Mouse (Mus musculus) T-helper 1 cell (primary cell): ENCODE results near the gene Asic1.

Experiments used
- in situ Hi-C: fragments of 300-600 bp; cut with MboI, MseI; formaldehyde crosslinking; loops from one replicate; pipeline ENCODE4 v1.15.1; 2025; ENCODE audit warnings: high pct_unique_total_duplicates

Asic1 gene

DNA sequence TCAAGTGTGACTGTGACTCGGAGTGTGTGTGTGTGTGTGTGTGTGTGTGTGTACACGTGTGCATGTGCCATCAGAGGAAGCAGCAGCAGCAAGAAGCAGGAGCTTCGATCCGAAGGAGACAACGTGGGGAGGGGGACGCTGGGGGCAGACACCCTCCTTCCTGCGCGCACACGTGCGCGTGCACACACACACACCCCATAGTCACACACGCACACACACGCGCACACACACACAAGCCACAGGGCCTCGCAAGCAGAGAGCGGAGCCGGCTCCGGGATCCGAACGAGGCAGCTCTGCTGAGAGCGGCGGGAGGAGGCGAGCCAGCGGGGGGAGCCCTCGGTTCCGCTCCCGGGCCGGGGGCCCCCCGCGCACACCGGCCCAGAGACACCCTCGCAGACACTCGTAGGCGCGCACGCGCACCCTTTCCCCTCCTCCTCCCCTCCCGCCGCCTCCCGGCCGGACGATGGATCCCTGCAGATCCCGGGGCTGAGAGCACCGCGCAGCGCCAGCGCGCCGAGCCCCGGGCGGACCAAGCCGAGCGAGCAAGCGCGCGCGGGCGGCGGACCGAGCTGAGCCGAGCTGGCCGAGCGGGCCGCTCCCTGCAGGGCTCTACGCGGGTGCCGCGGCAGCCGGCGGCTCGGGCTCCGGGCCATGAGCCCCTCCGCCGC lies at the start of gene Asic1:
Gene Asic1 (plus strand): TSS at position 215 of the 668 bp plus-strand sequence.
- in situ Hi-C loops, result loop anchor here (5.0 kb wide), 1 partner anchor 73 kb away; no protein-coding TSS in a partner anchor

DNA sequence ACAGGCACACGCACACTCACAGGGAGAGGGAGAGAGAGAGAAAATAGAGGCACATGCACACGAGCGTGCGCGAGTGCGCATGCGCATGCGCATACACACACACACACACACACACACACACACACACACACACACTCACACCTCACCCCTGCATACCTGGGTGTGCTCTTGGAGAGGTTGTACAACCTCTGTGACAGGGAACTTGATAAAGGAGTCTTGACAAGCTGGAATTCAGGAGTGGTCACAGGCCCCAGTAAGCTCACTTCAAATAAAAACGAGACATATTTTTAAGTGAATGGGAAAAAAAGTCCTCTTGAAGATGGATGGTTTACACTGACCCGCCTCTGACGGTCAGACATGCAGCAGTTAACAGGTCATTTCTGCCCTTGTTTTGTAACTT lies 48.1 kb upstream of the Asic1 start:
- in situ Hi-C loops, result no loop called here

DNA sequence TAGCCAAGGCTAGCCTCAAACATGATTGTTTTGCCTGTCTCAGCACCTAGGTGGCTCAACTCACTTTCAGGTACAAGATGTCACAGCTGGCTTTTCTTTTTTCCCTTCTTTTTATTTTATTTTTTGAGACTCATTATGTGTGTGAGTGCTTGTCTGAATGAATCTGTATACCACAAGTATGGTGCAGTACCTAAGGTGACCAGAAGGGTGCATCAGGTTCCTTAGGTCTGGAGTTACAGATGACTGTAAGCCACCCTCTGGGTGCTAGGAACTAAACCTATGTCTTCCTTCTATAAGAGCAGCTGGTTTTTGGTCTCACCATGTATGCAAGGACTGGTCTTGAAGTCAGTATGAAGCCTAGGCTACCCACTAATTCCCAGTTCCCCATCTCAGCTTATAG lies 38.5 kb upstream of the Asic1 start:
- in situ Hi-C loops, result no loop called here

DNA sequence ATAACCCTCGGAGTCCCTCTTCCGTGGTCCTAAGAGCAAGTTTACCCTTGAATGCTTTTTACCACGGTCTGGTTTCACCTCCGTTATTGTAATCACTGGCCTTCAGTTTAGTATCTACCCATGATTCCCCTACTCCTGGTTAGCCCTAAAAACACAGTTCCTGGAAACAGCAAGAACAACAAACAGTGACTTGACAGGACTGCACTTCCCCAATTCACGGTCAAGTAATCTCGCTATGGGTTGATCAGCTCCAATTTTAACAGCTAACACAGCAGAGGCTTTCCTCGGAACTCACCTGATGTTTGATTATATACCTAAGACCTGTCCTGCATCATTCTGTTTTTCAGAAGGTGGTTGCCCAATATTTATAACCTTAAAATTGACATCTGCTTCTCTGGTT lies 35.5 kb upstream of the Asic1 start:
- in situ Hi-C loops, result no loop called here

DNA sequence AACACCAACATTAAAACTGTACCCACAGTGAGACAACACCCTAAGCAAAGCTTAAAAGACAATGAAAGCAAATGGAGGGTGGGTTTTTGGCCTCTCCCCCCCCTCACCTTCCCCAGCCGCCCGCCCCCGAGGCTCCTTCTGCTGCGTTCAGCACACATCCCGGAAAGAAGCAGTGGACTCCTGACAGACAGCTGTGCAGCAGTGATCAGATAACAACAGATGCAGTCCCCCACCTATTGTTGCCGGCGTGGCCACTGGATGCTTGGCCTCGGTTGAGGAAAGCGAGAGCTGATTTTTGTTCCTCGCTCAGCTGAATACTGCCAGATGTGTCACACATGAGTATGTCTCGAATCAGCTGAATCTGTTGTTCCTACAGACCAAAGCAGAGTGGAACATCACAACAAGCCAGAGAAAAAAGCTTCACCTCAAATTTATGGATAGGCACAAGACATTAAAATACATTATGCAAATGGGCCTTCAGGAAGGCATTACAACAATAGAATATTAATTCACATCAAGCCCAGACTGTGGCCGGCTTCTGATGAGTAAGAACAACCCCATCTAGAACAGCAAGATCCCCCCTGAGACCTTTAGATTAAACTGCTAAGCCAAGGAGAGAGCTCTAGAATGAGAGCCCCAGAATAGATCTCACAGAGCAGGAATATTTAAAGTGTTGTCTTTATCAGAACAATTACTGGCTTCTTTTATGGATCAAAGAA lies 32.6 kb upstream of the Asic1 start:
- in situ Hi-C loops, result no loop called here

DNA sequence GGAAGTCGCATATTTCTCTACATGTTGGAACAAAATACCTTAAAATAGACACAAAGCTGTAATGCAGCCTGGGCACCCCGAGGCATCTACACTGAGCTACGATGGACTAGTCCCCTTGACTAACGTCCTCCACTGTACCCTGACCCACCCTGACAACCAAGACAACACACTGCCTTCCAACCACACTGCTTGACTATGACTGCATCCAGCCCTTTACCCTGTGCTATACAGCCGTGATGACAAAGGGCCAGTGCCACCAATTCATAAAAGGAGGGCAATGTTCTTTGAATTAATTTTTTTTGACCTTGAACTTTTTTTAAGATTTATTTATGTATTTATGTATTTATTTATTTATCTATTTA lies 32.1 kb upstream of the Asic1 start:
- in situ Hi-C loops, result no loop called here

DNA sequence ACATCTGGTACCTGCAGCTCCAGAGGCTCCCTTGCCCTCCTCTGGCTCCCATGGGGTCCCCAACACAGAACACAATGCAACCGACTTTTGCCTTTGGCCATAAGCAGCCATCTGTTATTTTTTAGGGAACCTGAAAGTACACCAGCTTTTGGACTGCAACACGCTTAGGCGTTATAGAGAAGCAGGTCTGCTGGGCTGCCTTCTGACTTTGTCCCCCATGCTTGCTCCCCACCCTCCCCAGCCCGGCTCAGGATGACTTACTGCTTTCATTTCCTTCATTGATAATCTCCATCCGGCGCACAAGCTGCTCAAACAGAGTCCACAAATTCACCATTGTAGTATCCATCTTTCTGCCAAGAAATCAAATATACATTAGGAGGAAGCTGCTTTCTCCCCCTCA lies 27.5 kb upstream of the Asic1 start:
- in situ Hi-C loops, result no loop called here

DNA sequence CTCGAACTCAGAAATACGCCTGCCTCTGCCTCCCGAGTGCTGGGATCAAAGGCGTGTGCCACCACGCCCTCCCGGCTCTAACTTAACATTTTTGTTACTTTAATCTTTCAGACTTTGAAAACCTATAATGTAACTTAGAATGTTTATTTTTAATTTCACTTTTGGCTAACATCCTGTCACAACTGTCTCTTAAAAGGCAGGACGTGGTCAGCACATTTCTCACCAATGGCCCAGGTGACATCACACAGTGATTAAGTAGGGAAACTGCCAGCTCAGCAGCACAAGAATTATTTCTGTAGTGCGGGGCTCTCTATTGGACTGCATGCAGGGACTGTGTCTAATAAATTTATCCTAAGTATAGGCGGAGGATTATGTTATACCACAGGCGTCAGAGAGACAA lies 26.3 kb upstream of the Asic1 start:
- in situ Hi-C loops, result no loop called here

DNA sequence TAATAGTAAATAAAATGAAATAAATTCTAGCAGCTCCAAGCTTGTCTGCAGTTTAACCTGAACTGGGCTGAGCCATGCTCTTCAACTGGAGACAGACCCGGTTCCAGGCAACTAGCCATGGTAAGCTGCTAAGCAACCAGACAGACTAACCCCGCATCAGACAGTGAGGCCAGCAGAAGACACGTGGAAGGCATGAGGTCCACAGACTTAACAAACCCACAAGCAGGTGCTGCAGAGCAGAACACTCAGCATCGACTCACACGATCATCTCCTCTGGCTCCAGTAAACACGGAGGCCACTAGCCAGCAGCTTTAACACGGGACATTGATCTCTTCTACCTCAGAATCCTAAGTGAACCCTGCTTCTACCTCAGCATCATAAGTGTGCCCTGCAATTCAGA lies 25.4 kb upstream of the Asic1 start:
- in situ Hi-C loops, result no loop called here

DNA sequence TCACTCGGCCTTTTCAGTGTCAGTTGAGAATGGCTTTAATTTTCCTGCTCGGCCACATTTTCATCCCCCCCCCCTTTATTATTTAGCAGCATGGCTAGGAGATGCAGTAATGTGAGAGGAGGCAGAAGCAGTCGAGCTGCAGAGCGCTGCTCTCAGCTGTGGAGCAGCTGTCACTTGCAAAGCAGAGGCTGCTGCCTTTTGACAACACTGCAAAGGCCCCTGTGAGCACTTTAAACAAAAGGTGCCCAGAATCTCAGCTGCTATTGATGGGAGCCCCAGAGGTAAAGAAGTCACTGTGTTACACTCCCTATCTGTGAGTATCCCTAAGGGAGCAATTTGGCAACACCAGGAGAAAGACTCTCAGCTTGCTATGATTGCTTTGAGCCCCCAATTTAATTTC lies 21.8 kb upstream of the Asic1 start:
- in situ Hi-C loops, result no loop called here

DNA sequence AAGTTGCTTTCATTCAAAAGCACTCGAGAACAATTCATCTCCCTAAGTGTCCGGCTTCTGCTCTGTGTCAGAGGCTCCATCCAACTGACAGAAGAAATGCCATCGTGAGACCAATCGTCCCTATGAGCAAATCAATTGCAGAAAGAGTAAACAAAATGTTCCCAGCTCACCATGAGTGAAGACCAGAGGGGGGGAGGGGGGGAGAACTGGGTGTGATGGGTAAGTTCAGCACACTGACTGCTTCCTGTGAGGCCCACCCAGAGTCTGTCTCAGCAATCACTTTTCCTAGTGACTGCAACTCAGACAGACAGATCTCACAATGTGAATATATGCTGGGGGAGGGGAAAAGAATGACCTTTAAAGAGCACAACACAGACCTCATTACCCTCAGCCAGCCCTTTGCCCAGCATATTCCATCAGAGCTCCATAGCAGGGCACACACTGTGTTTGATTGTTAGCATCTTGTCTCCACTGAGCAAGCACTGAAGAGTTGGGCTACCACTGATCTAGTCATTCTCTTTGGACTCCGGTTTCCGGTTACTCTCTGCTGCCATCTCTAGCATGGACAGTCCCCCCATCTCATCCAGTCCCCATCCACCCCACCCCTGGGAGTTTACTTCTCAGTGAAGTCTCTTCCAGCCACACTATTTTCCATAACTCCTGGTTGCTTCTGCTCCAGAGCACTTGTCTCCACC lies 21.0 kb upstream of the Asic1 start:
- in situ Hi-C loops, result no loop called here

DNA sequence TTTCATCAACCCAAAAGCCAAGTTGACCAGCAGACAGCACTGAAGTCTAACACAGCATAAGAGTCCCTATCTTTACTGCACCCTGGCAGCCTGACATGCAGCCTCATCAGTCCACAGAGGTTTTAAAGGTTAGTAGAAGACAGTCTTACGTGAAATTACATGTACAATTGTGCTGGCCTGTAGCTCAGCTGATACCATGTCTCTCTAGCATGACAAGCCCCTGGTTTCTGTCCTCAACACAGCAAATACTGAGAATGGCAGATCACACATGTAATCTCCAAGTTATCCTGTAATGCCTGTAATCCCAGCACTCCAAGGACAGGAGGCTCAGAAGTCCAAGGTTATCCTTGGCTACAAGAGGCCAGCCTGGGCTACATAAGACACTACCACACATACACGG lies 19.9 kb upstream of the Asic1 start:
- in situ Hi-C loops, result no loop called here

DNA sequence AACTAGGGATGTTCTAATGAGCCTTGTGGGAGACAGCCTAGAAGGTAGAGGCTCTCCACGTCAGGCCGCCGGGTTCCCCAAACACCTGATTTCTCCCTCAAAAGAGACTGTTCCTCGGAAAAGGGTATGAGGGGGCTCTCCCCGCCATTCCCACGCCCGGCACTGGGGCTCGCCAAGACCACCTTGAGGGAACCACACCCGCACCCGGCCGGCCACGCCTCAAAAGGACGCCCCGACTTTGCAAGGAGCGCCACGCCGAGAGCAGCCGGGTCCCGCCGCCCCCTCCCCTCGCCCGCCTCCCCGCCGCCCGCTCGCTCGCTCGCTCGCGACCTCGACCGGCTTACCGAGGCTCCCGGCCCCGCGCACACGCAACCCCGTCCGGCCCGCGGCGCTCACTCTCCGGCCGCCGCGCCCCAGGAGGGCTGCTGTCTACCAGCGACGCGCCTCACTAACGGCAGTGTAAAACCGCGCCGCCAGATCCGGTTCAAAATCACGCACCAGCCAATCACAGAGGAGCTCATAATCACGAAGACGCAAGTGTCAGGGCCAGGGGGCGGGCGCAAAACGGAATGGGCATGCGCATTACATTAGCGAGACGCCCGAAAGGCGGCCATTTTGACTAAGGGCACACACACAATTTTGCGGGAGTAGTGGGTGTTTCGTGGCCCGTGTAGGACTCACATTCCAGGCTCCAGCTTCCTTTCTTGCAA lies 18.9 kb upstream of the Asic1 start, which contains the start of gene Racgap1:
Gene Racgap1 (minus strand): TSS at position 494 of the 710 bp plus-strand sequence.
- in situ Hi-C loops, result no loop called here

DNA sequence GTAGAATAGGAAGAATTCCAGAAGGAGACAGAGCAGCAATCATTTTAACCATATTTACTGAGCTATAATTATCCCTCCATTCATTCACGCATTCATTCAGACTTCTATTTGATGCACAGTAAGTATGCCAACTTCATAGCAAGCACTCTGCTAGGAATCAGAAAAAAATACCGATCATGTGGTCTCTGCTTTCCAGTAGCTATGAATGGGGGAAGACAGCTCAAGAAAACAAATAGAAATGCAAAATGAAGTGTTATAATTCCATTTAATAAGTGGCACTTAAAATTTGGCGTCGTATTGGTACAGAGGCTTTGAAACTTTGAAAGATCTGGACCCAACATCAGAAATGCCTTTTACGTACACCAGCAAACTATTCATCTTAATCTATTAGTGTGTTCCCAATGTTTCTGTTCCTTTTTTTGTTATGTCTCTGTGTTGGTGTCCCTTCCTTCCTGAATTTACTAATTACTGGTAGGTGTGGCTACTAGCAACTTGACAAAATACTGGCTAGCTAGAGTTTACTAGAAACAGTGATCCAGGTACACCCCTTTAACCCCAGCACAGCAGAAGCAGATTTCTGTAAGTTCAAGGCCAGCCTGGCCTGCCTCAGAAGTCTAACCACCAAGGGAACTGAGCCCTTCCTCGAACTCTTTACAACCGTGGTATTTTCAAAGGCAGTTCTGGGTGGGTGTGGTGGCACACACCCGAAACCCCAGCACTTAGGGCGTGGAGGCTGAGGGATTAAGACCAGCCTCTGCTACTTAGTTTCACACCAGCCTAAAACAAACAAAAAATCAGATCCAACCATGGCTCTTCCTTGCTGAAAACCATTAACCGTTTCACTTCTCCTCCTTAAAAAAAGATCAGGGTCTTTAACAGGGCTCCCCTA lies 17.9 kb upstream of the Asic1 start:
- in situ Hi-C loops, result no loop called here

DNA sequence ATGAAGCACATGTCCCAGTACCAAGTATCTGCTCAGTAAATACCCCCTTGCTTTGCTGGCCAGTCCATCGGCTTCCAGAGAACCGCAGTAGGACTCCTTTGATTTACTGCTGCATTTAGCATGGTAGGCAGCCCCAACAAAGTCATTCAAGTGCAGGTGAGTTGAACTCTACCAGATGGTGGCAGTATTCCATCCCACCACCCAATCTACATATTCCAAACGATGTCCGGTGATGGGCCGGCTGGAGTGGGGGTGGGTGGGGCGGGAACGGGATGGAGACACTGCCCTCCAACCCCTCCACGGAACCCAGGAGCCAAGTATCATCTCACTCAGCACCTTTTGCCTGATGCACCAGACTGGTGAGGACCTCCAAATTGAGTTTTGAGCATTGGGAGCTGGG lies 16.9 kb upstream of the Asic1 start:
- in situ Hi-C loops, result no loop called here

DNA sequence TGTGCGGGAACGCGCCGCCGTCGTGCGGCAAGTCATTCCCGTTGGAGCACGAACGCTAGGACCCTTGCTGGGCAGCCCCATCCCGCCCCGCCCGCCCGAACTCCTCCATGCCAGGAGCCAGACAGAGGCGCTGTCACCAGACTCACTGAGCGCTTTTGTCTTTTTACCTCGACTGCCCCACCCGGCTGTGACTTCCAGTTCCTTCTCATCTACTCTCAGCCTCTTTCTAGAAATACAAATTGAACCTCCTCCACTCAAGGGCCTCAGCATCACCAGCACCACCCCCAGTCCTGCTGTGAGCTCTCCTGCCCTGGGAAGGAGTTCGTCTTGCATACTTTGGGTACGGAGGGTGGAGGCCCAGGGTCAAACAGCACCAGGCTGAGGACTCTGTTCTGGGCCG lies 16.3 kb upstream of the Asic1 start:
- in situ Hi-C loops, result no loop called here

DNA sequence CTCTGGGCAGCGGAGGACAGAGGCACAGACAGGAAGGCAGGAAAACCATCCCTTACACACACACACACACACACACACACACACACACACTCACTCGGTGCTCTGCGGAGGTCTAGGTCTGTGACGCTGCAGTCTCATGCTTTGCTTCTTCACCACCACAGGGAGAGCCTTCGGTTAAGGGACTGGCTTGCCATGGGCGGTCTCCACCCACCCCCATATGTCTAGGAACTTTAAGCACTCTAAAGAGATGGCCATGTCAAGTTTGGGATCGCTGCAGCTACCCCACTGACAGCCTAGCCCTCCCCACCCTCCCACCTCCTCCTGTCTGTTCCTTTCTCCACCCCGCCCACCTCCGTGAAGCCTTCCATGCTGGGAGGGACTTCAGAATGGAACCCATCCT lies 14.2 kb upstream of the Asic1 start:
- in situ Hi-C loops, result no loop called here

DNA sequence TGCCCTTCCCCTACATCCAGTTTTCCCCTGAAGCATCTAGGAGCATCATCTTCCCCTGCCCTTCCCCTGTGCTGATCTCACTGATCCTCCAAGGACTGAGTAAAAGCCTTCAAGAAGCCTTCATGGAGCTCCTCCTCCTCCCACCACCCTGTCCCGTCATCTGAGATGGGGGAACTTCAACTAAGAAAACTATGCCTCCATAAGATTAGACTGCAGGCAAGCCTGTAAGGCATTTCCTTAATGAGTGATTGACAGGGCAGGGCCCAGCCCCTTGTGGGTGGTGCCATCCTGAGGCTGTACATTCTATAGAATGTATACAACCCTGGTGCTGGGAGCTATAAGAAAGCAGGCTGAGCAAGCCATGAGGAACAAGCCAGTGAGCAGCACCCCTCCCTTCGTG lies 11.7 kb upstream of the Asic1 start:
- in situ Hi-C loops, result no loop called here

DNA sequence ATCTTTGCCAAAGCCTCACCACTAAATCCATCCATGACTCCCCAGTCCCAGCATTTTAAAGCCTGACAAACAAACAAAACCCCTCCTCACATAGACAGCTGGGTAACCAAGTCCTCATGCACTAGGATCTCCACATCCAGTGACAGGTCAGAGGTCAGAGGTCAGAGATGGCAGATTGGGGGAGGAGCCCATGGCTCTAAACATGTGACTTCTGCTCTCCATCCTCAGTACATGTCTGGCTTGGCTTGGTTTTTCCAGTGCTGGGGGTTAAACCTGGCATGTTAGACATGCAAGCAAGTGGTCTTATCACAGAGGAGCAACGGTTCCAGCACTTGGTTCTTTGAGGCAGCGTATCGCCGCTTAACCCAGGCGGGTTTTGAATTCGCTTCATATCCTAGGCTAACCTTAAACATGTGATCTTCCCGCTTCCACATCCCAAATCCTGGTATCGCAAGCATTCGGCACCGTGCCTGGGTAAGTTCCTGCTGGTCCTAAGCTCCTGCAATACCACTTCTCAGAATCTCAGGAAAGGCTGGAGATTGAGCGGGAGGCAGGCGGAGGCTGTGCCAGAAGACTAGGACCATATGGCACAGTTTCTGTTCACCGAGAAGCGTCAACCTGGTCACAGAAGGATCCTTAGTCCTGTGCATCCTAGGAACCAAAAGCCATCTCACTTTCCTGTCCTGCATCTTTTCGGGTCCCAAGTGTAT lies 8.9 kb upstream of the Asic1 start:
- in situ Hi-C loops, result no loop called here

DNA sequence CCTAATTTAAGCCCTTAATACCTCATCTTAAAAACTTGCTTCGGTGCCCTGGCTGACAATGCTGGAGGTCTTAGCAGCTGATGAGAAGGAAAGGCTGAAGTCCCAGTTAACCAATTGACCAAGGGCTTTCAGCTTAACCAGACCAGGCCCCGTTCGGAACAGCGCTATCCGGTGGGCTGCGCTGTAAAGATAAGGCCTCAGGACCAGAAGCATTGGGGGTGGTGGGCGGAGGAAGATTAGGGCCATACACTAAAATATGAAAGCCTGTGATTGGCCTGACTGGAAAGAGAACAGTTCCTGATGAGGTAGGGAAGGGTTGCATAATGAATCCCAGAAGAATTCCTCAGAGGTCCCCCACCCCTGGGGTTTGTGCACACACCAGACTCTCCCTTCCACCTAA lies 7.8 kb upstream of the Asic1 start:
- in situ Hi-C loops, result no loop called here
